Mouse (Mus musculus): ENCODE measurements at regions not wholly inside any gene's neighbourhood (a gene's known extent, or its start where the extent isn't known, plus 50 kb on each side); places are given as distances from the start of the nearest gene placed in this dataset.
"Not testable (repeated sequence)": the region's sequence is repeated elsewhere in the genome, so short reads cannot be mapped to it uniquely, and the experiment has no call there.

DNA sequence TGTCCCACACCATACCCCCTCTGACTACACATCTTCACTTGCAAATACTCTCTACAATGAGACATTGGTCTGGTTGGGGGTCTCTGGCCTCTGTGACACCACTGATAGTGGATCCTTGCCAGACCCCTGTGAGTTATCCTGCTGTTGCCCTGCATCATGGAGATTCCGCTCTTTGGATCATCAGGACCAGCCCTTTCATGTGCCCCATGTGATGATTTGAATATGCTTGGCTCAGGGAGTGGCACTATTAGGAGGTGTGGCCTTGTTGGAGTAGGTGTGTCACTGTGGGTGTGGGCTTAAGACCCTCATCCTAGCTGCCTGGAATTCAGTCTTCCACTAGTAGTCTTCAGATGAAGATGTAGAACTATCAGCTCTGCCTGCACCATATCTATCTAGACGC, 141.7 kb downstream of the Rbm43 start:
- intact Hi-C loops (cut with DNase I); DNase-seq: not testable (repeated sequence)

DNA sequence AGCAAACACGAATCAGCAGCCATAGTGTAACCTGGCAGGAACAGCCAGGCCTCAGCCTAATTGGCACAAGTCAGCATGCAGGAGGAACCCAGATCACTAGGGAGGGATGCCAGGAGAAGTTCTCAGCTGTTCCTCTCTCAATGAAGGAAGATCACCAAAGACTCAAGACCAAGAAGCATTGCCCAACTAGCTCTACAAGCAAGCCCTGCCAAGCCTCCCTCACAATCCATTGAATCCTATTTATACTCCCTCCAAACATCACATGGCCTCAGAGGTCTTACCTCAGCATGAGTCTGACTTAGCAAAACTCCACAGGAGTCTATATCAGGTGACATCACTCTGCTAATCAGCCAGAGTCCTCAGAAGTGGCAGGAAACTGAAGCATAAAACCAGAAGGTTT, 135.1 kb downstream of the Rbm43 start:
- DNase-seq: no peak
- intact Hi-C loops (cut with DNase I): no loop called here

GRCm38 (mm10) chr2:51822976-51823375, 112.0 kb downstream of the Rbm43 start:
- no peak for DNase-seq
- intact Hi-C loops (cut with DNase I): loop anchor here (10.0 kb wide), 2 partner anchors 238 to 398 kb away; no protein-coding TSS in a partner anchor

DNA sequence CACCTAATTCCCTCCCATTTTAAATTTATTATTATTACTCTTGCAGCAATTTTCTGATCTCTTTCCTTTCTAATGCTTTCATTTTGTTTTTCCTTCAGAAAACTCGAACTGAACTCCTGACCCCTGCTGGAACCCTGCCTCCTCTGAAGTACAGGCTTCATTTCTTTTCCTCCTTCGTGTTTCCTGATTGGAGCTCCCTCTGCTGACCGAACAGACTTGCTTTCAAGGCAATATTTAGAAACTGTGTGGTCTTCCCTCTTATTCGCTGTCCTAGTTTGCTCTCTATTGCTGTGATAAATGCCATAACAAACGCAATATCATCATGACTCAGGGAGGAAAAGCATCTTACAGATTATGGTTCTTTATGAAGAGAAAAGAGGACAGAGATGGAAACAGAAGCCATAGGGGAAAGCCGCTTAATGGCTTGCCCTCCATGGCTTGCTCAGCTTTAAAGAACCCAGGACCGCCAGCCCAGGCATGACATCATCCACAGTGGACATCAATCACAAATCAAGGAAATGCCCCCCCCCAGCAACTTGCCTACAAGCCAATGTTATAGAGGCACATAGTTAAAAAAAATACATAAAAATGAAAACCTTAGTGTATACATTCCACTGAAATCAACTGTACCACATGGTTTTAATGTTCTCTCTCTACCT, 104.5 kb downstream of the Rbm43 start:
- peak; percentile 50 to 58 for DNase-seq
- intact Hi-C loops (cut with DNase I): loop anchor here (2.0 to 5.0 kb wide), 2 partner anchors 683 to 1522 kb away; partner anchors contain the start of gene Rnd3

GRCm38 (mm10) chr2:51830965-51831720, 103.8 kb downstream of the Rbm43 start:
- DNase-seq: no peak
- intact Hi-C loops (cut with DNase I): loop anchor here (2.0 to 5.0 kb wide), 2 partner anchors 684 to 1522 kb away; partner anchors contain the start of gene Rnd3

DNA sequence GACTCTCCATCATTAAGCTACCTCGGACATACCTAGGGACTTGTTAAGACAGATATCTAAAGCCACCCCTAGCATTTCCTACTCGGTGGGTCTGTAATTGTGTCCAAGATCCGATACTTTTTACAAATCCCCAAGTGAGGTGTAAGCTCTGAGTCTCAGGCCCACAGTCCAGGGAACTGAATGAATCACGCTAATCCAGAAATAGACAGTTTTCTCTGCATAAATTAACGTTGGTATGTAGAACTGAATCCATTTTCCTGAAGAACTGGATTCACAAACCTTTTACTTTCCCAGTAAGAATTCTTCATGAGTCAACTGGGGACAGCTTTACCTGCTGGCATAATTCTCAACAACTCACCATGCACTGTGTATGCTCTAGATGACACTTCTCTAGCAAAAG, 97.1 kb downstream of the Rbm43 start:
- intact Hi-C loops (cut with DNase I): no loop called here
- DNase-seq: no peak

DNA sequence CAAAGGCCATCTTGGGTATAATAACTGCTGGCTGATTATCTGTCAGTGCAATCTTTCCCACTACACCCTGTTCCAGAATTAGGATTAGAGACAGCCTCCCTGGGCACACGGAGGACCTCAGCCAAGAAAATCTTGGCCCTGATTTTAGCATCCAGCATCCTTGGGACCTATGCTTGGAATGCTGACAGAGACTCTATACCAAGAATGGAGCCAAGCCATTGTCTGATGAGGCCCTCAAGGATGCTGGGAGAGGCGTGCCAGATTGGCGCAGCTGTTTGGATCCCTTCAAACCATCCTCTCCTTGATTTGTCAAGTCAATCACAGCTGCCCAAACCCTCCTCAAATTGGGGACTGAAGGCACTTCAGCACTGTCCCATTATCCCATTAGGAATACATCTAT, 94.2 kb downstream of the Rbm43 start:
- DNase-seq: no peak
- intact Hi-C loops (cut with DNase I): no loop called here

GRCm38 (mm10) chr2:51844831-51845230, 90.1 kb downstream of the Rbm43 start:
- peak; percentile 6 to 12 for DNase-seq
- intact Hi-C loops (cut with DNase I): no loop called here

- intact Hi-C loops (cut with DNase I): no loop called here
- DNase-seq: no peak
Measured at GRCm38 (mm10) chr2:51847556-51847955, 87.4 kb downstream of the Rbm43 start.

GRCm38 (mm10) chr2:51847964-51848363, 87.0 kb downstream of the Rbm43 start:
- DNase-seq: no peak
- intact Hi-C loops (cut with DNase I): no loop called here

DNA sequence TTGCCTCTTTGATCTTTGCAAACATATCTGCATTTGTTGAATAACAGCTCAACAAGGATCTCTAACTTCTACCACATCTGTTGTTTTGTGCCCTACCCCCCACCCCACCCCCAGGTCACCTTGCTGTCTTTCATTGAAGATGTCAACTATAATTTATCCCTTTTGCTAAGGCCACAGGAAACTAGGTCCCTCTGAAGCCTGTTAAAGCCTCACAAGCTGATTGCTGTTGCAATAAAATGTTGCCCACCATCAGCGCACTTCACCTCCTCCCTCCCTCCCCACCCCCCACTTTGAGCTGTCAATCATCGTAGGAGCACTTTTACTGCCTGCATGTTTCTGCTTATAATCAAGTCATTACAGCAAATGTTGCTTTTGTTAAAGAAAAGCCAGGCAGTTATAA, 86.5 kb downstream of the Rbm43 start:
- intact Hi-C loops (cut with DNase I): no loop called here
- no peak for DNase-seq

GRCm38 (mm10) chr2:51850581-51850980, 84.4 kb downstream of the Rbm43 start:
- no peak for DNase-seq
- intact Hi-C loops (cut with DNase I): no loop called here

DNA sequence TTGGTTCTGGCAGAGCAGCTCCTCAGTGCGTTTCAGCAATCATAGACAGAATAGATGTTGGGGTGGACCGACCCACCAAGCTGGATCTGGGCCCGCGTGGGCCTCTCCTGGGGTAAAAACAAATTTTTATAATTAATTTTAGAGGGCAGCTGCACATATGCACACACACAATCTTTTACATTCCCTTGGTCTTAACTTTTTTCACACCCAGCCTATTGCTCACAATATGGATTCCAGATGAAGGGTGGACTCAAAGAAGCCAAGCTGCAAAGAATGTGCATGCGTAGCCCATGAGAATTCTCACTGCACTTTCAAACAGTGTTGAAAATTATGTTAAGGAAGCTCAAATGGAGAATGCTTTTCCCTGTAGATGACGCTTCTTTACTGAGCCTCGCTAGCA, 83.3 kb downstream of the Rbm43 start:
- DNase-seq: no peak
- intact Hi-C loops (cut with DNase I): no loop called here

DNA sequence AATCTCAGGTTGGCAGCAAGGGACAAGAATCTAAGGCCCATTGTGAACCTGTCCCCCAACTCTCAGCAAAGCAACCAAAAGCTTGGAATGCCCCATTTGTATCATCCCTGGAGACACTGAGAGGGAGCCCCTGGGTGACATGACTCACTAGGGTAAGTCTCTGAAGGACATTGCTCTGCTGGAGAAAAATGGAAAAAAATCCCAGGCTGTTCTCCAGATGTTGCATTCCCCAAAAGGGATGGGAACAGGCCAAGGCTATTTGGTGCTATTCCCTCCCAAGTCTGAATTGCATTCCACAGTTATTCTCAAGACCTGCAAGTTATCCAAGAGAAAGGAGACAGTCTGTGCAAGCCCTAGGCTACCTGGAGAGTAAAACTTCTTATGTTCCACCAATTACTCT, 77.7 kb downstream of the Rbm43 start:
- DNase-seq: no peak

DNA sequence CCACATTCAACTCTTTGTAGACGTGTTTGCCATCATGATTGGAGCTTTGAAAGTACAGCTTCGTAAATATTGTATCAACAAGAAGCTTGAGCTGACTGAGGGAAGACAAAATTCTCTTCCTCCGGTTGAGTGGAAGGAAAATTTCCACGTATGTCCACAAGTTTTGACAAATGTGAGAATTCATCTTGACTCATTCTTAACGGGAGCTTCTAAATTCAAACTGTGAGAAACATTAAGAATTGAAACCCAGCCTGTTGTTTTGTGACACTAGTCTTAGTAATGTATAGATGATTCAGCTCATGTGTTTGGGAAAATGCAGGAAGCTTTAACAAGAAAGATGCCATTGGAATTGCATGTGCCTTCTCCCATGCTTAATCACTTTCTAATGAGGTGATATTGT, 68.9 kb downstream of the Rbm43 start:
- DNase-seq: no peak
- intact Hi-C loops (cut with DNase I): no loop called here

More for the DNA sequence above, 77.7 kb downstream of the Rbm43 start:
- intact Hi-C loops (cut with DNase I): no loop called here

DNA sequence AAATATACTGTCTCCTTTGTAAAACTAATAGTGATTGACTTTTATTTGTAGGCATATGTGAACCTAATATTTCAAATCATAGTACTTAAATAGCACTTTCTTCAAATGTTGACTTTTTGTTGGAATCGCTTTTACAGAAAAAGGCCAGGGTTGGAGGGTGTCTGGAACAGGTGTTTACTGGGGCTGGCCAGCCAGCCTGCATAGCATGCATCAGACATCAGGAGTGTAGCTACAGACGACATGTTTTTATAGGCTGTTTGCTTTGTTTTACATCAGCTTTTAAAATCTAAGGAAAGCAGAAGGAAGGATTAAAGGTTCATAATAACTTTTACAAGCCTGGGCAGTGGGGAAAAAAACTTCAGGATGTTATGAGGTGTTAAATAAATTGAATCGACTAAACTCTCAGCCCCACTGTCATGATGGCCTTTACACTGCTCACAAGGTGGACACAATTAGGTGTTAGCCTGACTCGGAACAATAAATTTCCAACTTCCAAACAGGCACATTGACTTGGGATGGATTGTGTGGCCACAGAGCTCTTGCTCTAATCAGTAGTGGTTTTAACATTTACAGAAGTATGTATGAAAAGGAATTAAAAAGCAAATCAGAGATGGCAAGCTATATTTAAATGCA, 66.0 kb downstream of the Rbm43 start:
- no peak for DNase-seq
- intact Hi-C loops (cut with DNase I): no loop called here

DNA sequence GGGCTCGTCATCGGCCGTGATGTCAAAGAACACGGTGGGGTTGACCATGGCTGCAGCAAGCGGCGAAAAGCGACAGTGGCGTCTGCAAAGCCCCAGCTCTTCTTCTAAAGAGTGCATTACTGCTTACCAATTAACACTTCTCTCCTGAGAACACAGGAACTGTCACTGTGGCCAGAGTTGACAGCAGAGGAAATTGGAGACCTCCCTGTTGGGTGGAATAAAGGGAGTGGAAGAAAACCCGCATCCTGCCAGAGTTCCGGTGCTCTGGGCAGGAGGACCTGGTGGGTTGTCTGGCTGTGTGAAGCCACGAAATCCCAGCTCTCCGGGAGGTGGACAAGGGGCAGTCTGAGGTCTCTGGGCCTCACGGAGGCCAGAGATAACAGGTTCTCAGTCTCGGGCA, 63.4 kb downstream of the Rbm43 start:
- intact Hi-C loops (cut with DNase I): no loop called here
- no peak for DNase-seq

Measured in heart, postnatal 36 days (tissue).